Mouse (Mus musculus) lung, postnatal 0 days (tissue): ENCODE results near the gene Ppp1r21.

Source experiments
- CTCF ChIP-seq: IDR thresholded peaks from 2 replicates; pipeline ENCODE4 v1.5.1; 2016; ENCODE audit warnings: antibody characterized with exemption, mild to moderate bottlenecking
- EP300 ChIP-seq: IDR thresholded peaks from 2 replicates; pipeline ENCODE4 v1.6.1; 2016; ENCODE audit warnings: antibody characterized with exemption, mild to moderate bottlenecking, control low read depth

DNA sequence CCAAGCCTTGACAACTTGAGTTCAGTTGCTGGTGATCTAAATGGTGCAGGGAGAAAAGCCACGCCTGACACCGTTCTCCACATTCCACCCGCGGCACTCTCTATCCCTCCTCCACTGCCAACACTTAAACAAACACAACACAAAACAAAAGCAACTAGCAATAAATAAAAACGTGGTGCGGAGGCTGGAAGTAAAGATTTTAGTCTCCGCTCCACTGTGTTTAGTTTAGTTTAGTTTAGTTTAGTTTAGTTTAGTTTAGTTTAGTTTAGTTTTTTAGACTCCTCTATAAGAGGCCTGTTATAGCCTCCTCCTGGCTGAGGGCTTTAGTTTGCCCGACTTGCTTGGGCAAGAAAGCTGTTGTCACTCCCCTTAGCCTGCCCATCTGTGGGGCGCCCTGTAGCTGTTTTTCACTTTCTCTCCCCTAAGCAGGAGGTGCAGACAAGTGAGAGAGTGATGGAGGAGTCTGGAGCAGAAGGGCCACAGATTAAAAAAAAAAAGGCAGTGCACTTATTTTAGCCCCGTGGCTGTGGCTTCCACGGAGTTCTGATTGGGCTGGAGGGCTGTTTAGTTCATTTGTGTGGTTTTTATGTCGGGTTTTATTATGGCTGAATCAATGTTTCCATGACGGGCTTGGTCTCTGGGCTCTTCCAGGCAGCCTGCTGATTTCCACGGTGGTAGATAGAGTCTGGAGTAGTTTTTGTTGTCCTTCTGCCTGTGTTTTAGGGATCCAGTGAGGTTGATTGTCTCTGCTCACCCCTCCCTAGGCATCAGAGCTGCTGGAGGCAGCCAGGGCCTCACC, 68.9 kb downstream of the Ppp1r21 start:
- peak; percentile 34 for TF ChIP-seq CTCF
- TF ChIP-seq EP300, result no peak
